Mouse (Mus musculus) forebrain, embryonic 16.5 days (tissue): ENCODE measurements around the gene Tdp1. TPM values are rescaled to one million over a fixed set of nuclear protein-coding genes. Genes with fewer than 3 reads are reported as not detected.

Experiments used
- ATAC-seq: fragments of 200-750 bp; cut with Nextera tagmentation; 2 replicates; pipeline ENCODE4 v1.8.0; 2017; ENCODE audit warnings: mild to moderate bottlenecking, moderate library complexity
- H3K27ac ChIP-seq: fragments of 300-500 bp; sonication (generic); 2 replicates; pipeline ENCODE4 v1.5.1; 2014; ENCODE audit warnings: low read length, control low read depth
- H3K27me3 ChIP-seq: fragments of 300-500 bp; sonication (generic); replicated peaks from 2 replicates; pipeline ENCODE4 v1.6.1; 2014; ENCODE audit warnings: low read length; ENCODE audit not compliant: control insufficient read depth, insufficient read depth
- H3K36me3 ChIP-seq: fragments of 300-500 bp; sonication (generic); 2 replicates; pipeline ENCODE4 v1.6.1; 2014; ENCODE audit not compliant: control insufficient read depth, insufficient read depth
- H3K4me1 ChIP-seq: fragments of 300-500 bp; sonication (generic); replicated peaks from 2 replicates; pipeline ENCODE4 v1.6.1; 2014; ENCODE audit warnings: low read length; ENCODE audit not compliant: control insufficient read depth, insufficient read depth
- H3K4me2 ChIP-seq: fragments of 300-500 bp; sonication (generic); 2 replicates; pipeline ENCODE4 v1.6.1; 2014; ENCODE audit warnings: mild to moderate bottlenecking, low read length, control low read depth
- H3K4me3 ChIP-seq: fragments of 300-500 bp; sonication (generic); replicated peaks from 2 replicates; pipeline ENCODE4 v1.5.1; 2014; ENCODE audit warnings: mild to moderate bottlenecking, low read length, control low read depth
- H3K9ac ChIP-seq: fragments of 300-500 bp; sonication (generic); replicated peaks from 2 replicates; pipeline ENCODE4 v1.6.1; 2014; ENCODE audit warnings: low read depth, low read length, control low read depth
- H3K9me3 ChIP-seq: fragments of 300-500 bp; sonication (generic); 2 replicates; pipeline ENCODE4 v1.6.1; 2016; ENCODE audit warnings: low read length; ENCODE audit not compliant: control insufficient read depth
- WGBS: fragments of 180-500 bp; shearing (Covaris S2); extraction: QIAGEN DNeasy Blood & Tissue Kit; methylation state at CpG from one replicate; pipeline ENCODE4 v1.1.7; 2014; 5-methylcytosine and 5-hydroxymethylcytosine counted together
- polyA plus RNA-seq: library from polyadenylated mRNA; unstranded; fragments of >200 nt; fragmentation: Nextera tagmentation; extraction: Ambion mirVana; gene quantifications from 2 replicates; pipeline ENCODE4 v1.2.1, GENCODE M21; 2015

The Tdp1 gene
- polyA plus RNA-seq, 1 experiment from 2014 or later: 73.7 TPM

GRCm38 (mm10) chr12:99856011-99856410 lies 28.3 kb upstream of the Tdp1 start:
- H3K4me2 ChIP-seq: no peak overlapping the region
- no peak overlapping the region for H3K9ac ChIP-seq
- H3K27me3 ChIP-seq: no peaks in the 10 kb centered on the region
- peaks cover 35% of the 10 kb centered on the region for H3K4me1 ChIP-seq
- no peaks in the 10 kb centered on the region for H3K36me3 ChIP-seq
- ATAC-seq: no peak
- WGBS: 36% methylated on average over 9 of the region's 9 CpGs
- H3K9me3 ChIP-seq: no peaks in the 10 kb centered on the region
- H3K4me3 ChIP-seq: no peak overlapping the region
- no peak overlapping the region for H3K27ac ChIP-seq

- no peak overlapping the region for H3K4me3 ChIP-seq
- WGBS: 92% methylated on average over 5 of the region's 5 CpGs
Observed at GRCm38 (mm10) chr12:99858664-99859063, 25.7 kb upstream of the Tdp1 start.

GRCm38 (mm10) chr12:99859391-99860100 lies 24.8 kb upstream of the Tdp1 start:
- WGBS: 60% methylated on average over 3 of the region's 3 CpGs
- H3K27ac ChIP-seq: no peak overlapping the region
- peaks cover 13% of the 10 kb centered on the region for H3K4me1 ChIP-seq
- H3K9ac ChIP-seq: no peak overlapping the region
- H3K36me3 ChIP-seq: no peaks in the 10 kb centered on the region
- no peaks in the 10 kb centered on the region for H3K27me3 ChIP-seq
- no peak for ATAC-seq
- no peak overlapping the region for H3K4me2 ChIP-seq
- no peaks in the 10 kb centered on the region for H3K9me3 ChIP-seq
- no peak overlapping the region for H3K4me3 ChIP-seq

More at GRCm38 (mm10) chr12:99858664-99859063, 25.7 kb upstream of the Tdp1 start:
- no peak overlapping the region for H3K4me2 ChIP-seq
- H3K4me1 ChIP-seq: peaks cover 21% of the 10 kb centered on the region
- no peaks in the 10 kb centered on the region for H3K9me3 ChIP-seq
- no peak overlapping the region for H3K9ac ChIP-seq
- no peak overlapping the region for H3K27ac ChIP-seq
- no peak for ATAC-seq
- H3K36me3 ChIP-seq: no peaks in the 10 kb centered on the region
- H3K27me3 ChIP-seq: no peaks in the 10 kb centered on the region

GRCm38 (mm10) chr12:99860981-99861380 lies 23.3 kb upstream of the Tdp1 start:
- no peaks in the 10 kb centered on the region for H3K9me3 ChIP-seq
- no peaks in the 10 kb centered on the region for H3K36me3 ChIP-seq
- ATAC-seq: 0 out of 2 replicates have a peak, but pooled peaks have one; percentile 15
- WGBS: 66% methylated on average over 4 of the region's 4 CpGs
- peaks cover 9% of the 10 kb centered on the region for H3K4me1 ChIP-seq
- no peak overlapping the region for H3K9ac ChIP-seq
- no peak overlapping the region for H3K4me2 ChIP-seq
- no peak overlapping the region for H3K27ac ChIP-seq
- no peaks in the 10 kb centered on the region for H3K27me3 ChIP-seq
- H3K4me3 ChIP-seq: no peak overlapping the region

- no peak overlapping the region for H3K9ac ChIP-seq
Observed at GRCm38 (mm10) chr12:99864613-99865012, 19.7 kb upstream of the Tdp1 start.

GRCm38 (mm10) chr12:99868821-99869220 lies 15.5 kb upstream of the Tdp1 start:
- no peak overlapping the region for H3K4me2 ChIP-seq
- no peak overlapping the region for H3K4me3 ChIP-seq
- WGBS: 93% methylated on average over 1 of the region's 1 CpGs
- H3K4me1 ChIP-seq: no peaks in the 10 kb centered on the region
- H3K36me3 ChIP-seq: no peaks in the 10 kb centered on the region
- ATAC-seq: no peak
- H3K9me3 ChIP-seq: no peaks in the 10 kb centered on the region
- no peaks in the 10 kb centered on the region for H3K27me3 ChIP-seq
- H3K27ac ChIP-seq: no peak overlapping the region
- no peak overlapping the region for H3K9ac ChIP-seq

More at GRCm38 (mm10) chr12:99864613-99865012, 19.7 kb upstream of the Tdp1 start:
- Histone ChIP-seq H3K4me1 (peaks cover 6% of the 10 kb centered on the region; the same call in 1 of the 2 replicates), H3K27ac (no peak overlapping the region), H3K4me3 (no peak overlapping the region), H3K27me3 (no peaks in the 10 kb centered on the region), H3K36me3 (no peaks in the 10 kb centered on the region), H3K9me3 (no peaks in the 10 kb centered on the region), H3K4me2 (no peak overlapping the region)
- no peak for ATAC-seq

GRCm38 (mm10) chr12:99873443-99873842 lies 10.9 kb upstream of the Tdp1 start:
- ATAC-seq: no peak
- no peaks in the 10 kb centered on the region for H3K9me3 ChIP-seq
- H3K36me3 ChIP-seq: no peaks in the 10 kb centered on the region
- WGBS: 38% methylated on average over 3 of the region's 3 CpGs
- no peaks in the 10 kb centered on the region for H3K27me3 ChIP-seq
- no peak overlapping the region for H3K4me3 ChIP-seq
- H3K4me1 ChIP-seq: no peaks in the 10 kb centered on the region
- no peak overlapping the region for H3K4me2 ChIP-seq
- no peak overlapping the region for H3K9ac ChIP-seq
- H3K27ac ChIP-seq: no peak overlapping the region

- Histone ChIP-seq H3K27me3 (no peaks in the 10 kb centered on the region), H3K4me3 (no peak overlapping the region), H3K4me2 (no peak overlapping the region), H3K27ac (no peak overlapping the region), H3K4me1 (no peaks in the 10 kb centered on the region), H3K36me3 (no peaks in the 10 kb centered on the region), H3K9me3 (no peaks in the 10 kb centered on the region), H3K9ac (no peak overlapping the region)
- ATAC-seq: no peak
- WGBS: 79% methylated on average over 6 of the region's 6 CpGs
Observed at GRCm38 (mm10) chr12:99874609-99875008, 9.7 kb upstream of the Tdp1 start.

- H3K4me3 ChIP-seq: peak overlapping the region; percentile 80
- no peaks in the 10 kb centered on the region for H3K27me3 ChIP-seq
- H3K4me2 ChIP-seq: peak overlapping the region; percentile 95
- WGBS: under 1% methylated on average over 38 of the region's 38 CpGs
- no peaks in the 10 kb centered on the region for H3K9me3 ChIP-seq
- H3K36me3 ChIP-seq: no peaks in the 10 kb centered on the region
- ATAC-seq: peak; percentile 95
- H3K27ac ChIP-seq: peak overlapping the region; percentile 87
- H3K4me1 ChIP-seq: peaks cover 19% of the 10 kb centered on the region
- H3K9ac ChIP-seq: peak overlapping the region; percentile 43; the same call in 1 of the 2 replicates
Observed at GRCm38 (mm10) chr12:99883000-99883712, 1.2 kb upstream of the Tdp1 start.
